Mouse (Mus musculus): Measurements from ENCODE around the gene Rpl18. TPM values are rescaled to one million over a fixed set of nuclear protein-coding genes. Genes with fewer than 3 reads are reported as not detected.
A peak's percentile ranks its signal among the peaks of the same experiment; 100 is the strongest.

Gene Rpl18
- total RNA-seq (2015; ENCODE audit: low replicate concordance) (423 and 424 TPM in 2 replicates), total RNA-seq (2017; ENCODE audit: low replicate concordance) (286 and 289 TPM in 2 replicates)

GRCm38 (mm10) chr7:45715090-45715708, at the start of gene Rpl18:
Gene Rpl18, plus strand, starts transcription at chr7:45715457.
- peak; percentile 81 for ATAC-seq (replicated peaks; ENCODE audit: low FRiP score, poor library complexity, severe bottlenecking)

- ATAC-seq (replicated peaks; ENCODE audit: low FRiP score, poor library complexity, severe bottlenecking) = no peak
Measured at GRCm38 (mm10) chr7:45666161-45666560, 49.1 kb upstream of the Rpl18 start, which contains the start of gene Fut2. Gene Fut2, minus strand, starts transcription at chr7:45666394.

GRCm38 (mm10) chr7:45667761-45668160, 47.5 kb upstream of the Rpl18 start:
- ATAC-seq (replicated peaks; ENCODE audit: low FRiP score, poor library complexity, severe bottlenecking) = no peak

GRCm38 (mm10) chr7:45668921-45669320, 46.3 kb upstream of the Rpl18 start:
- no peak for ATAC-seq (replicated peaks; ENCODE audit: low FRiP score, poor library complexity, severe bottlenecking)

GRCm38 (mm10) chr7:45677627-45678295, 37.5 kb upstream of the Rpl18 start:
- no peak for ATAC-seq (replicated peaks; ENCODE audit: low FRiP score, poor library complexity, severe bottlenecking)

- ATAC-seq (replicated peaks; ENCODE audit: low FRiP score, poor library complexity, severe bottlenecking) = no peak
Measured at GRCm38 (mm10) chr7:45678513-45678912, 36.7 kb upstream of the Rpl18 start.

- no peak for ATAC-seq (replicated peaks; ENCODE audit: low FRiP score, poor library complexity, severe bottlenecking)
Measured at GRCm38 (mm10) chr7:45679966-45680621, 35.2 kb upstream of the Rpl18 start.

GRCm38 (mm10) chr7:45681046-45681736, 34.1 kb upstream of the Rpl18 start:
- no peak for ATAC-seq (replicated peaks; ENCODE audit: low FRiP score, poor library complexity, severe bottlenecking)

GRCm38 (mm10) chr7:45682144-45683126, 32.8 kb upstream of the Rpl18 start:
- peak; percentile 66; the same call in 1 of the 2 replicates for ATAC-seq (replicated peaks; ENCODE audit: low FRiP score, poor library complexity, severe bottlenecking)

- ATAC-seq (replicated peaks; ENCODE audit: low FRiP score, poor library complexity, severe bottlenecking) = no peak
Measured at GRCm38 (mm10) chr7:45683396-45684050, 31.7 kb upstream of the Rpl18 start, which contains the start of gene Ntn5. Gene Ntn5, plus strand, starts transcription at chr7:45684022.

- ATAC-seq (replicated peaks; ENCODE audit: low FRiP score, poor library complexity, severe bottlenecking) = no peak
Measured at GRCm38 (mm10) chr7:45685811-45686210, 29.4 kb upstream of the Rpl18 start.

- ATAC-seq (replicated peaks; ENCODE audit: low FRiP score, poor library complexity, severe bottlenecking) = no peak
Measured at GRCm38 (mm10) chr7:45686841-45687240, 28.4 kb upstream of the Rpl18 start.

GRCm38 (mm10) chr7:45689099-45689498, 26.2 kb upstream of the Rpl18 start:
- no peak for ATAC-seq (replicated peaks; ENCODE audit: low FRiP score, poor library complexity, severe bottlenecking)

GRCm38 (mm10) chr7:45689800-45690199, 25.5 kb upstream of the Rpl18 start:
- ATAC-seq (replicated peaks; ENCODE audit: low FRiP score, poor library complexity, severe bottlenecking) = no peak

GRCm38 (mm10) chr7:45692364-45692763, 22.9 kb upstream of the Rpl18 start:
- no peak for ATAC-seq (replicated peaks; ENCODE audit: low FRiP score, poor library complexity, severe bottlenecking)

- ATAC-seq (replicated peaks; ENCODE audit: low FRiP score, poor library complexity, severe bottlenecking) = no peak
Measured at GRCm38 (mm10) chr7:45693921-45694591, 21.2 kb upstream of the Rpl18 start, which contains the start of gene Sec1. Gene Sec1, minus strand, starts transcription at chr7:45694402.

- ATAC-seq (replicated peaks; ENCODE audit: low FRiP score, poor library complexity, severe bottlenecking) = no peak
Measured at GRCm38 (mm10) chr7:45695098-45695497, 20.2 kb upstream of the Rpl18 start.

GRCm38 (mm10) chr7:45697894-45698293, 17.4 kb upstream of the Rpl18 start:
- ATAC-seq (replicated peaks; ENCODE audit: low FRiP score, poor library complexity, severe bottlenecking) = no peak
